In genomic region chr6:17811531-17811930, GRCm38 (mm10) we compare ENCODE assay signal across 22 mouse cellular contexts.
"Had no signal": no experiment of that assay in that cellular context is flagged by ENCODE, and none has a peak within 500 bp of the region (broad histone marks: within the 10 kb centered on the region; RNA-seq: fewer than 3 reads in every experiment).

No protein-coding gene starts in this region.

- DNase-seq: kidney, adult 18-20 months; kidney, postnatal 25 days; left cerebral cortex, postnatal 4 days; liver, postnatal 0 days; lung, embryonic 14.5 days; midbrain, embryonic 14.5 days; right cerebral cortex, adult 18-20 months; right cerebral cortex, postnatal 14 days; right cerebral cortex, postnatal 4 days; thymus, postnatal 25 days had no signal

- H3K9ac ChIP-seq: limb, embryonic 12.5 days; limb, embryonic 15.5 days; liver, embryonic 14.5 days; liver, postnatal 0 days; lung, embryonic 14.5 days; neural tube, embryonic 12.5 days; neural tube, embryonic 15.5 days; stomach, embryonic 15.5 days had no signal

- H3K4me3 ChIP-seq: limb, embryonic 12.5 days; limb, embryonic 15.5 days; megakaryocyte, embryonic 14.5 days; midbrain, embryonic 10.5 days; neural tube, embryonic 12.5 days; neural tube, embryonic 15.5 days; stomach, embryonic 15.5 days had no signal

- H3K4me1 ChIP-seq: limb, embryonic 15.5 days; stomach, embryonic 15.5 days had no signal

- H3K4me2 ChIP-seq: limb, embryonic 12.5 days; limb, embryonic 15.5 days; liver, embryonic 11.5 days; lung, embryonic 14.5 days; neural tube, embryonic 12.5 days; neural tube, embryonic 15.5 days; stomach, embryonic 15.5 days had no signal

- H3K27ac ChIP-seq: kidney, postnatal 0 days; limb, embryonic 12.5 days; limb, embryonic 15.5 days; liver, embryonic 14.5 days; macrophage; midbrain, embryonic 10.5 days; neural tube, embryonic 12.5 days; neural tube, embryonic 15.5 days; stomach, embryonic 15.5 days had no signal

- H3K27me3 ChIP-seq: limb, embryonic 12.5 days; limb, embryonic 15.5 days; megakaryocyte, embryonic 14.5 days; neural tube, embryonic 12.5 days; neural tube, embryonic 15.5 days; stomach, embryonic 15.5 days had no signal

- H3K36me3 ChIP-seq: limb, embryonic 12.5 days; limb, embryonic 15.5 days; midbrain, embryonic 10.5 days; neural tube, embryonic 12.5 days; neural tube, embryonic 15.5 days; stomach, embryonic 15.5 days had no signal

- ATAC-seq: liver, postnatal 0 days; lung, postnatal 0 days had no signal

- H3K9me3 ChIP-seq: limb, embryonic 12.5 days; limb, embryonic 15.5 days; megakaryocyte, embryonic 14.5 days; midbrain, embryonic 10.5 days; neural tube, embryonic 12.5 days; neural tube, embryonic 15.5 days; stomach, embryonic 15.5 days had no signal
